8 mouse cellular contexts compared by ENCODE assay signal in genomic region chr2:30077502-30078348, GRCm38 (mm10). TPM values are rescaled to one million over a fixed set of nuclear protein-coding genes. Genes with fewer than 3 reads are reported as not detected.
A peak's percentile ranks its signal among the peaks of the same experiment; 100 is the strongest.
DNase-seq lines count a peak whose midpoint lies in the region; ATAC-seq and TF ChIP-seq lines count a peak whose summit lies in the region.

TSS of gene Pkn3 (plus strand) at chr2:30077684.

- TF ChIP-seq EP300 in heart, postnatal 0 days (IDR thresholded peaks at IDR 0.05; ENCODE audit: low read depth): no peak

- H3K9me3 ChIP-seq in forebrain, embryonic 12.5 days: no peaks in the 10 kb centered on the region
- H3K9me3 ChIP-seq in heart, postnatal 0 days (replicated peaks; ENCODE audit: control insufficient read depth, low read length): no peaks in the 10 kb centered on the region
- no peaks in the 10 kb centered on the region for H3K9me3 ChIP-seq in lung, embryonic 14.5 days (ENCODE audit: low read depth, low read length)
- no peaks in the 10 kb centered on the region for H3K9me3 ChIP-seq in neural tube, embryonic 15.5 days (replicated peaks)

- H3K4me2 ChIP-seq in forebrain, embryonic 12.5 days: peak within 1 kb of the TSS; percentile 66
- peak within 1 kb of the TSS; percentile 79 for H3K4me2 ChIP-seq in heart, postnatal 0 days (ENCODE audit: low read depth, low read length)
- peak within 1 kb of the TSS; percentile 92 for H3K4me2 ChIP-seq in lung, embryonic 14.5 days
- peak within 1 kb of the TSS; percentile 95 for H3K4me2 ChIP-seq in neural tube, embryonic 15.5 days

- H3K36me3 ChIP-seq in forebrain, embryonic 12.5 days (replicated peaks): peaks cover 17% of the 10 kb centered on the region
- peaks cover 6% of the 10 kb centered on the region; the same call in 1 of the 2 replicates for H3K36me3 ChIP-seq in heart, postnatal 0 days (replicated peaks; ENCODE audit: control insufficient read depth, insufficient read depth, low read length)
- peaks cover 16% of the 10 kb centered on the region for H3K36me3 ChIP-seq in lung, embryonic 14.5 days (ENCODE audit: insufficient read depth)
- peaks cover 10% of the 10 kb centered on the region for H3K36me3 ChIP-seq in neural tube, embryonic 15.5 days

- peak within 1 kb of the TSS; percentile 60 for H3K9ac ChIP-seq in forebrain, embryonic 12.5 days
- H3K9ac ChIP-seq in heart, postnatal 0 days (replicated peaks; ENCODE audit: low read depth, low read length): peak within 1 kb of the TSS; percentile 42
- peak within 1 kb of the TSS; percentile 65 for H3K9ac ChIP-seq in lung, embryonic 14.5 days
- H3K9ac ChIP-seq in neural tube, embryonic 15.5 days (replicated peaks): peak within 1 kb of the TSS; percentile 33

- H3K4me3 ChIP-seq in forebrain, embryonic 12.5 days (replicated peaks): peak within 1 kb of the TSS; percentile 47
- peak within 1 kb of the TSS; percentile 52 for H3K4me3 ChIP-seq in heart, postnatal 0 days (ENCODE audit: low read depth, low read length)
- peak within 1 kb of the TSS; percentile 64 for H3K4me3 ChIP-seq in lung, embryonic 14.5 days (ENCODE audit: low read depth, low read length)
- H3K4me3 ChIP-seq in neural tube, embryonic 15.5 days (replicated peaks): peak within 1 kb of the TSS; percentile 48

- H3K27me3 ChIP-seq in forebrain, embryonic 12.5 days: no peaks in the 10 kb centered on the region
- H3K27me3 ChIP-seq in heart, postnatal 0 days (ENCODE audit: control insufficient read depth, insufficient read depth, low read length): no peaks in the 10 kb centered on the region
- no peaks in the 10 kb centered on the region for H3K27me3 ChIP-seq in lung, embryonic 14.5 days (ENCODE audit: insufficient read depth, low read length)
- H3K27me3 ChIP-seq in neural tube, embryonic 15.5 days (replicated peaks): no peaks in the 10 kb centered on the region

- DNase-seq in ES-CJ7 (ENCODE audit: low read depth, low spot score): peak; percentile 94
- peak; percentile 71 for DNase-seq in c-Kit-positive CD71-positive TER-119-positive erythroid progenitor cells, embryonic 14.5 days (ENCODE audit: low spot score)
- DNase-seq in heart, postnatal 0 days (ENCODE audit: low spot score): peak; percentile 87
- DNase-seq in kidney, postnatal 36 days: peak; percentile 88 to 92
- DNase-seq in lung, embryonic 14.5 days: peak; percentile 95
- peak; percentile 84 for DNase-seq in testis, postnatal 14 days (ENCODE audit: low spot score)

- WGBS in forebrain, embryonic 12.5 days: under 1% methylated on average over 53 of the region's 53 CpGs
- WGBS in heart, postnatal 0 days: under 1% methylated on average over 53 of the region's 53 CpGs
- WGBS in lung, embryonic 14.5 days: under 1% methylated on average over 53 of the region's 53 CpGs
- WGBS in neural tube, embryonic 15.5 days: under 1% methylated on average over 53 of the region's 53 CpGs

- peak; percentile 69 for ATAC-seq in forebrain, embryonic 12.5 days (ENCODE audit: low FRiP score)
- ATAC-seq in heart, postnatal 0 days (ENCODE audit: insufficient read depth, low read depth): peak; percentile 81
- ATAC-seq in lung, embryonic 14.5 days (ENCODE audit: insufficient read depth): peak; percentile 85
- ATAC-seq in neural tube, embryonic 15.5 days (ENCODE audit: low FRiP score): peak; percentile 55; the same call in 1 of the 2 replicates

- peak within 1 kb of the TSS; percentile 42 for H3K27ac ChIP-seq in forebrain, embryonic 12.5 days
- peak within 1 kb of the TSS; percentile 70 for H3K27ac ChIP-seq in heart, postnatal 0 days (ENCODE audit: low read depth)
- H3K27ac ChIP-seq in lung, embryonic 14.5 days (ENCODE audit: low read depth): peak within 1 kb of the TSS; percentile 94
- peak within 1 kb of the TSS; percentile 38; the same call in 1 of the 2 replicates for H3K27ac ChIP-seq in neural tube, embryonic 15.5 days (replicated peaks)

- peak; percentile 98 for TF ChIP-seq CTCF in heart, postnatal 0 days (IDR thresholded peaks at IDR 0.05; ENCODE audit: low read depth)
- peak; percentile 92 for TF ChIP-seq CTCF in lung, embryonic 14.5 days (IDR thresholded peaks at IDR 0.05; ENCODE audit: low read depth)

- H3K4me1 ChIP-seq in forebrain, embryonic 12.5 days: peaks cover 11% of the 10 kb centered on the region
- H3K4me1 ChIP-seq in heart, postnatal 0 days (ENCODE audit: control insufficient read depth, insufficient read depth): 0 out of 2 replicates have a peak, but pooled peaks cover 3% of the 10 kb centered on the region
- 0 out of 2 replicates have a peak, but pooled peaks cover 5% of the 10 kb centered on the region for H3K4me1 ChIP-seq in lung, embryonic 14.5 days (ENCODE audit: insufficient read depth)
- peaks cover 13% of the 10 kb centered on the region for H3K4me1 ChIP-seq in neural tube, embryonic 15.5 days

RNA-seq across cellular contexts. Expression of gene Pkn3, which starts in this region (rescaled TPM):
- polyA plus RNA-seq in forebrain, embryonic 12.5 days (2016; fragmentation: Nextera tagmentation; extraction: Ambion mirVana): 10.3 TPM in 2 replicates
- 13.9 and 18.9 TPM in 2 replicates for total RNA-seq in heart, postnatal 0 days (2014; rRNA removed; ENCODE audit: low replicate concordance)
- polyA plus RNA-seq in heart, postnatal 0 days (2015; fragmentation: Nextera tagmentation; extraction: Ambion mirVana): 5.7 and 6.0 TPM in 2 replicates
- 9.5 and 11.7 TPM in 2 replicates for polyA plus RNA-seq in lung, embryonic 14.5 days (2014; fragmentation: Nextera tagmentation; extraction: Ambion mirVana)
- polyA plus RNA-seq in neural tube, embryonic 15.5 days (2015; fragmentation: Nextera tagmentation; extraction: Ambion mirVana): 2.0 and 3.1 TPM in 2 replicates

Comparison
In these comparisons a context has a peak if more than half of its experiments do, and no peak if none do; other contexts are left out.
1. Peak in every context shown above with its lines: DNase-seq, ATAC-seq, H3K4me3 ChIP-seq and H3K27ac ChIP-seq.
2. H3K27ac ChIP-seq: peak in every context shown above with its lines; median percentile 94 in lung, embryonic 14.5 days; 70 in heart, postnatal 0 days; 42 in forebrain, embryonic 12.5 days; 38 in neural tube, embryonic 15.5 days.